Mouse (Mus musculus) CH12F3 (cell line): Measurements from ENCODE around the gene Fosb.

ENCODE experiments used
- in situ Hi-C: fragments of 300-500 bp; cut with MboI; formaldehyde crosslinking; loops from 2 replicates; pipeline ENCODE4 v1.14.3; 2020; ENCODE audit warnings: low sequenced_read_pairs

Gene Fosb

DNA sequence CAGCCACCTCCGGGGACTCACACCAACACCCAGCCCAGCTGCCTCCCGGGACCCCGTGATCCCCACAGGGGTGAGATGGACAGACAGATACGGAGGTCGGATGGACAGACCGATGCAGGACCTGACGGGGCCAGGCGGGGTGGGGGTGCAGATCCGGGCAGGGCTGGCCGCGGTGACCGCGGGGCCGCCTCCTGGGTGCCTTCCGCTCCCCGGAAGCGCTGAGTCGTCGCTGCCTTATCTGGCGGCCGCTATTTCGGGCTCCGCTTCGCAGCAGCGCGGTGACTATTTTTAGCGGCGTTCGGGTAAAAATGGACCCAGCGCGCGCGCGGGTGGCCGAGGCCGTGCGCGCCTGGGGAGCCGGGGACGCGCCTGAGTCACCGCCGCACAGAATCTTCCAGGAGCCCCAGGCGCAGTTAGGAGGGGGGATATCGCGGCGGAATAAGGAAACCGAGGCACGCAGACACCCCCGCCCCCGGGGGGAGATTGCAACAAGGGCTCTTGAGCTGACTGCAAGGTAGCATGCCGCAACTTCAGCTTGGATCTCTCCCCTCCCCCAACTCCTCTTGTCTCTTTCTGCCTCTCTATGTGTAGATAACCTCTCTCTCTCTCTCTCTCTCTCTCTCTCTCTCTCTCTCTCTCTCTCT, 23.0 kb upstream of the Fosb start:
- in situ Hi-C loops: no loop called here

- in situ Hi-C loops: no loop called here
These were observed 22.1 kb upstream of the Fosb start for GRCm38 (mm10) chr7:19331910-19332309.

GRCm38 (mm10) chr7:19328425-19328824, 18.6 kb upstream of the Fosb start:
- in situ Hi-C loops: no loop called here

DNA sequence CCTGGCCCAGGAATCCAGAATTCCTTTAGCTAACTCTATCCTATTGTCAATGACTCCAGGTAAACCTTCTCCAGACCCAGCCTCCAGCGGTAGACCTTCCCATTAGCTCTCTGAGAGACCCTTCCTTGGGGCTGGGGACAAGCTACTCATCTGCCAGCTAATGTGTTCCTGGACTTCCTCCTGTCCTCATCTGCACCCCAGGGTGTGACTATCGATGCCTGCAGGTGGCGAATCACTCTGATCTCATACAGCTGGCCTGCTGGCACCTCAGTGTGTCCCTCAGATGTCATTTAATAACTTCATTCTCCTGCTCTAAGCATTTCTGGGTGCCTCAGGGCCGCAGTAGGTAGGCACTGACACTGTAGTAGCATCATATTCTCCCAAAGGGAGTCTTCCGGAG, 17.9 kb upstream of the Fosb start:
- in situ Hi-C loops: no loop called here

DNA sequence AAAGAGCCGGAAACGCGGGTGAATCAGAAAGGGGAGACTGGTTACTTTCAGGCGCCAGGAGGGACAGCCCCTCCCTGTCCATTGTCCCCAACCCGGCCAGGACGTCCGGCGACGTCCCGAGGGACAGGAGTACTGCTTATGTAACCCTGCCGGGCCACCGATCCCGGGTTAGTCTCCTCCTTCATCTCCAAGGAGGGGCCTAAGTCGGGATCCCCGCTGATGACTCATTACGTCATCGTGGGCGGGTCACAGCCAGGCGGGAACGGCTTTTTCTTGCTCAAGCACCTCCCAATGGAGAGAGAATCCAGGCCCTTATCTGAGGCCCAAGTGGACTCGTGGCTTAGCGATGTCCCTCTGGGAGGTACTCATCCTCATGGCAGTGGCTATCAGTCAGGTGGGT, 17.3 kb upstream of the Fosb start:
- in situ Hi-C loops: no loop called here

- in situ Hi-C loops: no loop called here
These were observed 16.5 kb upstream of the Fosb start for GRCm38 (mm10) chr7:19326359-19326758.

- in situ Hi-C loops: no loop called here
These were observed 15.7 kb upstream of the Fosb start for GRCm38 (mm10) chr7:19325262-19326199.

- in situ Hi-C loops: no loop called here
These were observed 14.4 kb upstream of the Fosb start for GRCm38 (mm10) chr7:19324221-19324620.

GRCm38 (mm10) chr7:19322489-19322888, 12.6 kb upstream of the Fosb start:
- in situ Hi-C loops: no loop called here

GRCm38 (mm10) chr7:19321464-19321863, 11.6 kb upstream of the Fosb start:
- in situ Hi-C loops: no loop called here

GRCm38 (mm10) chr7:19320637-19321036, 10.8 kb upstream of the Fosb start:
- in situ Hi-C loops: no loop called here

GRCm38 (mm10) chr7:19319906-19320305, 10.1 kb upstream of the Fosb start:
- in situ Hi-C loops: no loop called here

DNA sequence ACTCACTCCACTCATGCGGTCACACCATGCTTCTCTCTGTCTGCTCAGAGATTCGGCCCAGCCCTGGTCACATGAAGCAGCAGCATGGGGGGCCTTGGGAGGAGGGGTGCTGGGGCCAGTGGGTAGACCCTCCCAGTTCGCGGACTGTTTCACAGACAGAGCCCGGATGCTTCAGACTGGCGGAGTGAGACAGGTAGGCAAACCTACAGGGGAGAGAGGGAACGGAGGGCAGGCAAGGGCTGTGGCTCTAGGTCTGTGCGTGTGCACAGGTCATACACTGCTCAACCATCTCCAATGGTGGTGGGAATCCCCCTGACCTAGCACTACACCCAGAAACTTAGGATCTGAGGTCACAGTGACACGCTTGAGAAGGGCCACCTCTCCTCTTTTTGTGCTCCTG, 9.6 kb upstream of the Fosb start:
- in situ Hi-C loops: no loop called here

DNA sequence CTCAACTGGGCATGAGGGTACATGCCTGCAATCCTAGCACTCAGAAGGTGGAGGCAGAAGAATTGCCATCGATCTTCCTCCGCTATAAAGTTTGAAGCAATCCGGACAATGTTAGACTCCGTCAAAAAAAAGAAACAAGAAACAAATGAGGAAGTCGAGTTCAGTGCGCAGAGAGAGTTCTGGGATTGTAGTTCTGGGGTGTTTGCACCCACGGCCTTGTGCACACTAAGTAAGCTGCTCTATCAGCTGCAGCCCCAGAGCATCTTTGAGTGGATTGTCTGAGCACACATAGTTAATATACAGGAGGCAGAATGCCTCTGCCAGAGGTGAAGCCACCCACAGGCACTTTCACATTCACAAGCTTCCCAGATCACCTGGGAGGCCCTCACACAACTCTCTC, 8.8 kb upstream of the Fosb start:
- in situ Hi-C loops: no loop called here

DNA sequence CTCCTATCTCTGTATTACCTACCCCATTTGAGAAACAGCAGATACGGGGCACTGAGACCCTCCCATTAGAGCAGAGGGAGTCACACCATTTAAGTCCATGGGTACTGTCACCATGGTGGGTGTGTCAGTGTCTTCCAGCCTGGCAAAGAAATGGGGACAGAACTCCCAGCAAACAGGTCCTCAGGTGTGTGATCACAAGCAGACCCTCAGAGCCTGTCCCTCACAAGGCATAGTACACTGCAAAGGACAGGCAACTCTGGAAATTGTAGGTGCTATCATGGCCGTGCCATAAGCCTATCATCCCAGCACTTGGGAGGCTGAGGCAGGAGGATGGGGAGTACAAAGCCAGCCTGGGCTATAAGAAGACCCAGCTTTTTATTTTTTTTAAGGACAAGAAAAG, 8.3 kb upstream of the Fosb start:
- in situ Hi-C loops: no loop called here

- in situ Hi-C loops: no loop called here
These were observed 6.8 kb upstream of the Fosb start for GRCm38 (mm10) chr7:19316451-19317161.

- in situ Hi-C loops: no loop called here
These were observed 4.2 kb upstream of the Fosb start for GRCm38 (mm10) chr7:19314033-19314432.

DNA sequence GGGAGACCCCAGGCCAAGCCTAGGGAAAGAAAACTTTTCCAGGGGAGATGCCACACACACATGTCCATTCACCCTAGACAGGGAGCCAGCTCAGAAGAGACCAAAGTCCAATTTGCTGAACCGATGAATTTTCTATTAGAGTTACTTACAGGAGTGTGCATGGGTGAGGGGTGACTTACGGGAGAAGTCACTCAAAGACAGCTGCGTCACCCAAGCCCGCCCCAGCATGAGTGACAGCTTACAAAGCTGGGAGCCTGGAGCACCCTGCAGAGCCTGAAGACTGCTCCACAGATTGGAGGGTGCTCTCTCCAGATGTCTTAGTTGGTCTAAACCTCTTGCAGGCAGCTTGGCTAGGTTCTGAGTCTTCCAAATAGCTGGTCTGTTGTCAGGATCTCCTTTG, 2.1 kb upstream of the Fosb start:
- in situ Hi-C loops: no loop called here

DNA sequence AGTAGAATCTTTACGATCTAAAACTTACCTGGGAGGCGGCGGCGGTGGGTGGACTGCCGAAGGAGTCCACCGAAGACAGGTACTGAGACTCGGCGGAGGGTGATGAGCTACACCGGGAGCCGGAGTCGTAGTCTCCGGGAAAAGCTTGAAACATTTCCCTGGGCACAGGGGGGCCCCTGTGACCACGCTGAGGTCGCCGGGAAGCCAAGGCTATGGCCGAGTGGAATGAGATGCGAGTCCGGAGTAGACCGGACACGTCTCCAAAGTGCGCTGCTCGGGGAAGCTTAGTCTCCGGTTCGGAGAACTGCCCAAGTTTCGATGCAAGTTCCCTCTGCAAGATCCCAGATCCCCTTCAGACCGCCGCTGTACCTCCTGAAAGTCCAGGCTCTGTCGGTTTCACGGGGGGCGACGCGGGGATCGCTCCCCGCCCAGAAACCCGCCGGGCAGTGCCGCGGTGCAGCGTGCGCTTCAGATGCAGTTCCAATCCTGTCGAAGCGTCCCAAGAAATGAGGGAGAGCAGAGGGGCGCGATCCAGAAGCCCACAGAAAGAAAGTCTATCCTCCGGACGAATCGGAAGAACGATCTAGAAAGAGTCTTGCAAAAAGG, 470 bp downstream of the Fosb start:
- in situ Hi-C loops: loop anchor here (5.0 kb wide), 1 partner anchor 33 kb away; the partner anchor contains the start of gene Ercc1

GRCm38 (mm10) chr7:19308454-19309277, 1.2 kb downstream of the Fosb start:
- in situ Hi-C loops: loop anchor here (5.0 kb wide), 1 partner anchor 34 kb away; the partner anchor contains the start of gene Ercc1
